Mouse (Mus musculus): Measurements from ENCODE around the gene Rps16. TPM values are rescaled to one million over a fixed set of nuclear protein-coding genes. Genes with fewer than 3 reads are reported as not detected.

Gene Rps16
- total RNA-seq, 2 experiments from 2014 or later, result 540 to 612 TPM

GRCm38 (mm10) chr7:28372251-28373108 lies 22.0 kb downstream of the Rps16 start, which contains the start of gene Plekhg2:
Plekhg2 (minus strand) TSS chr7:28372599.
- peak; percentile 97 to 98 for DNase-seq
- intact Hi-C loops (cut with DNase I), result loop anchor here (1.0 kb wide), 1 partner anchor 14 kb away; no protein-coding TSS in a partner anchor

GRCm38 (mm10) chr7:28373131-28373581 lies 22.7 kb downstream of the Rps16 start:
- peak; percentile 76 to 88 for DNase-seq
- intact Hi-C loops (cut with DNase I), result loop anchor here (1.0 kb wide), 1 partner anchor 13 kb away; no protein-coding TSS in a partner anchor

- intact Hi-C loops (cut with DNase I), result loop anchor here (1.0 kb wide), 1 partner anchor 12 kb away; no protein-coding TSS in a partner anchor
- DNase-seq, result no peak
Observed at GRCm38 (mm10) chr7:28373891-28374495, 23.5 kb downstream of the Rps16 start.

GRCm38 (mm10) chr7:28374647-28375046 lies 24.2 kb downstream of the Rps16 start:
- intact Hi-C loops (cut with DNase I), result no loop called here
- DNase-seq, result no peak

GRCm38 (mm10) chr7:28375176-28375921 lies 24.9 kb downstream of the Rps16 start:
- intact Hi-C loops (cut with DNase I), result no loop called here
- DNase-seq, result peak; percentile 93 to 96

- intact Hi-C loops (cut with DNase I), result no loop called here
- peak; percentile 86 to 89 for DNase-seq
Observed at GRCm38 (mm10) chr7:28376011-28376771, 25.7 kb downstream of the Rps16 start.

- intact Hi-C loops (cut with DNase I), result no loop called here
- peak in 1 of 2 experiments; percentile 51 for DNase-seq
Observed at GRCm38 (mm10) chr7:28377190-28378065, 27.0 kb downstream of the Rps16 start.

- intact Hi-C loops (cut with DNase I), result no loop called here
- peak; percentile 67 to 71 for DNase-seq
Observed at GRCm38 (mm10) chr7:28378066-28378690, 27.7 kb downstream of the Rps16 start.

GRCm38 (mm10) chr7:28378769-28379651 lies 28.6 kb downstream of the Rps16 start:
- peak; percentile 98 for DNase-seq
- intact Hi-C loops (cut with DNase I), result no loop called here

GRCm38 (mm10) chr7:28380237-28381016 lies 30.0 kb downstream of the Rps16 start, which contains the start of gene Zfp36:
Zfp36 (minus strand) TSS chr7:28380253.
- DNase-seq, result no peak
- intact Hi-C loops (cut with DNase I), result no loop called here

GRCm38 (mm10) chr7:28381017-28381790 lies 30.8 kb downstream of the Rps16 start:
- peak; percentile 85 for DNase-seq
- intact Hi-C loops (cut with DNase I), result no loop called here

- peak; percentile 86 to 89 for DNase-seq
- intact Hi-C loops (cut with DNase I), result no loop called here
Observed at GRCm38 (mm10) chr7:28381938-28382337, 31.5 kb downstream of the Rps16 start.

GRCm38 (mm10) chr7:28382347-28382951 lies 32.0 kb downstream of the Rps16 start:
- intact Hi-C loops (cut with DNase I), result no loop called here
- DNase-seq, result no peak

- intact Hi-C loops (cut with DNase I), result no loop called here
- DNase-seq, result peak in 1 of 2 experiments; percentile 53
Observed at GRCm38 (mm10) chr7:28382981-28383396, 32.5 kb downstream of the Rps16 start.

- DNase-seq, result no peak
- intact Hi-C loops (cut with DNase I), result no loop called here
Observed at GRCm38 (mm10) chr7:28383606-28384005, 33.2 kb downstream of the Rps16 start.
